Mouse (Mus musculus): Measurements from ENCODE around the gene Khdrbs1. TPM values are rescaled to one million over a fixed set of nuclear protein-coding genes. Genes with fewer than 3 reads are reported as not detected.

The Khdrbs1 gene
- total RNA-seq, 2 experiments from 2014 or later = 44.2 to 49.3 TPM

DNA sequence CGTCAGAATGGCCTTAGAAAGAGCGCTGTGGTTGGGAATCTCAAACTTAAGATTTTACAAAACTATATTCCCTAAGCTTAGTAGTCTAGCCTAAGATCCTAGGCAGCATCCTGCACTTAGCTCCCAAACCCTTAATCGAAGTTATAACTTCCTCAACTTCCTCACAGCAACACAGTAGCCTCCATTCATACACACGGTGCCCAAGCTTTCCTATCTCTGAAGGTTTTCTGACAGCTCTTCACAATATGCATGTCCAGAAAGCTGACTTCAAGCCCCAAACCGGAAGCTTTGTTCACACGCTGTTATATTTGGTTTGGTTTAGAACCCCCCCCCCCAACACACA, 46.3 kb downstream of the Khdrbs1 start:
- intact Hi-C loops (cut with DNase I) = loop anchor here (2.0 kb wide), 1 partner anchor 23 kb away; the partner anchor contains the start of gene Kpna6
- no peak for DNase-seq

DNA sequence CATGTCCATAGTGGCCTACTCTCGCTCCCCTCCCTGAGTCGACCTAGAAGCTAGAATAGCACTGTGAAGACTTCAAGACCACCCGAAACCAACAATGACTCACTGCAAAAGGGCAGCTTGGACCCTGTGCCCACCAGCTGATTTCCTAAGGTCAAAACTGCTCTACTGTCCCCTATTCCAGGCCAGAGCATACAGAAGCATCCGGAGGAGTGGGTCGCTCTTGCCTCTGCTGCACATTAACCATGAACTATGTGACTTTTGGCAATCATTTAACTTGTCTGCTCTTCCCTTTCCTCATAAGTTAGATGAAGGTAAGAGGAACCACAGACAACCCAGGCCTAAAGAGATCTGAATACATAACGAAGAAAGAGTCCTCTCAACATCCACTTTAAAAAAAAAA, 57.6 kb downstream of the Khdrbs1 start:
- intact Hi-C loops (cut with DNase I) = no loop called here
- DNase-seq = no peak

DNA sequence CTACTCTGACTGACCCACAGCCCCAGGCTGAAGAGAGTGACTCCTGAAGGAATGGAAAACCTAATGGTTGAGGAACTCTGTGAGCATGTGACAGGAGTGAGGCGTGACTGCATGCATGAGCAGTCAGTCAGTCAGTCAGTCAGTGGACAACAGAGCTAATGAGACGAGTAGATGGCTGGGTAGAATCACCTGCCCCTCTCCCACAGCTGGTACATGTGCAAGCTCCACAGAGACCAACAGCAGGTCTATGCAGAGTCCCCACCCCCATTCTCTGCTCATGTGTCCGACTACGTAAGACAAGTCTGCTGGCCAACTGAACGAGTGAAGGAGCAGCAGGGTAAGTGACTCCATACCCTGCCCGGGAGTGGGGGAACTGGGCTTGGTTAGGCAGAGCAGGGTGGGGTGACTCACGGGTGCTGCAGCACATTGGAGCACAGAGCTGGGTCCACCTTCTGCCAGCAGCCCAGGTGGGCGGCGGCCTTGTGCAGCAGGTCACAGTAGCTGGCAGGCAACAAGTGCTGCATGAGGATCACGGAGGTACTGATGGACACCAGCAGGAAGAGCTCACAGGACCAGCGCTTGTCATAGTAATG, 58.1 kb downstream of the Khdrbs1 start:
- no peak for DNase-seq
- intact Hi-C loops (cut with DNase I) = no loop called here

DNA sequence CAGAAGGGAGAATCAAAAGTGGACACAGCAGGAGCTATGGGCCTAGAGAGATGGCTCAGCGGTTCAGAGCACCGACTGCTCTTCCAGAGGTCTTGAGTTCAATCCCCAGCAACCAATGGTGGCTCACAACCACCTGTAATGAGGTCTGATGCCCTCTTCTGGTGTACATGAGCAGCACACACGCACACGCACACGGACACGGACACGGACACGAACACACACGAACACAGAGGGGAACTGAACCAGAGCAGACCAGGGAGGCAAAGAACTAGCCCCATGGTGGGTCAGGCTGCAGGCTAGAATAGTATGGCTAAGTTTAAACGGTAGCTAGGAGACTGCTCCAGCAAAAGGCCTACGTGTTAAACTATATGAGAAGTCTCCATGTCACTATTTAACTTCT, 60.3 kb downstream of the Khdrbs1 start:
- no peak for DNase-seq
- intact Hi-C loops (cut with DNase I) = no loop called here

DNA sequence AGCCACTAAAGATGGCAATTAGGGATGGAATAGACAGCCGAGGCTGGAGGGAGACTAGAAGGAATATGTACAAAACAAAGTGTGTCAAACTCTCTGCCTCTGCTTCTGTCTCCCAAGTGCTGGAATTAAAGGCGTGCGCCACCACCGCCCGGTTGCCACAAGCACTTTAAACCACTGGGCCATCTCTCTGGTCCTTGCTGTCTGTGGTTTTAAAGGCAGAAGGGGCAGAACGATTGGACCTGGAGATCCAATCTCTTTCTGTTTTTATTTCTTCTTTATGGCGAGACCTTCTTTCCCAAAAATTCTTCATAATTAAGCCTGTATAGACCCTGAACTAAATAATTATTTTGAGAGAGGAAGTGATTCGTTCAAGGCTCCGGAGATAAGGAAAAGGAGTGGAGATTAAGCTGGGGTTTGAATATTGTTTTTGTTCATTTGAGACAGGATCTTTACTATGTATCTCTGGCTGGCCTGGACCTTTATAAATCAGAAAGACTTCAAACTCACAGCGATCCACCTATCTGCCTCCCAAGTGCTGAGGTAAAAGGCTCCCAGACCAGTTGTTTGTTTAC, 69.1 kb downstream of the Khdrbs1 start:
- intact Hi-C loops (cut with DNase I) = loop anchor here (2.0 kb wide), 1 partner anchor 24 kb away; the partner anchor contains the start of gene Tmem39b
- no peak for DNase-seq

GRCm38 (mm10) chr4:129672083-129672877, 69.8 kb downstream of the Khdrbs1 start, which contains the start of gene Kpna6:
Gene Kpna6 (minus strand): TSS chr4:129672767.
- intact Hi-C loops (cut with DNase I) = loop anchor here (2.0 kb wide), 1 partner anchor 25 kb away; the partner anchor contains the start of gene Tmem39b

DNA sequence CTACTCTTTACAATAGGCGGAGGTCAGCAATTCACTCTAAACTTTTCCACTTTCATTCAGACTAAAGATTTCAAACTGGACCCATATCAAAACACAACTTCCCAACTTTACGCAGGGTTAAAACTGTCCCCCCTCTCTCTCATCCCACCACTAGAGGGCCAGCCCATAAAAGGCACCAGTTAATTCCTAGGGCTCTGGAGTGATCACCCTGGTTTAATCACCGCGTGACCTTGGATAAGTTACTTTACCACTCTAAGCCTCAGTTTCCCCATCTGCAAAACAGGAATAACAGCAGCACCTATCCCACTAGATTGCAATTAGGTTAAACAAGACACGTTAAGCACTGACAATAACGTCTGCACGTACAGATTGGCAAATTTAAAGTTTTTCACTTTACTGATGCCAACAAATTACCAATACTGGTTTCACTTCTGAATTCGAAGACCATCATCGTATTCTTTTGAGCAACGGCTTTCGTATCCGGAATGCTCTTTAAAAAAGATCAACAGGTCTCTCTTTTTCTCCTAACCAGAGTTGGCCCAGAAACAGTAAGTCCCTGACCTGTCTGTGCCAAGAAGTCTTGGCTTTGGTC, 70.5 kb downstream of the Khdrbs1 start:
- intact Hi-C loops (cut with DNase I) = loop anchor here (2.0 kb wide), 1 partner anchor 25 kb away; the partner anchor contains the start of gene Tmem39b
- peak; percentile 53 to 62 for DNase-seq

More at GRCm38 (mm10) chr4:129672083-129672877, 69.8 kb downstream of the Khdrbs1 start, which contains the start of gene Kpna6:
- peak; percentile 90 to 92 for DNase-seq

- DNase-seq = no peak
- intact Hi-C loops (cut with DNase I) = no loop called here
These were observed 79.8 kb downstream of the Khdrbs1 start for GRCm38 (mm10) chr4:129662255-129662813.

- intact Hi-C loops (cut with DNase I) = no loop called here
- DNase-seq = no peak
These were observed 80.5 kb downstream of the Khdrbs1 start for GRCm38 (mm10) chr4:129661584-129661983.

DNA sequence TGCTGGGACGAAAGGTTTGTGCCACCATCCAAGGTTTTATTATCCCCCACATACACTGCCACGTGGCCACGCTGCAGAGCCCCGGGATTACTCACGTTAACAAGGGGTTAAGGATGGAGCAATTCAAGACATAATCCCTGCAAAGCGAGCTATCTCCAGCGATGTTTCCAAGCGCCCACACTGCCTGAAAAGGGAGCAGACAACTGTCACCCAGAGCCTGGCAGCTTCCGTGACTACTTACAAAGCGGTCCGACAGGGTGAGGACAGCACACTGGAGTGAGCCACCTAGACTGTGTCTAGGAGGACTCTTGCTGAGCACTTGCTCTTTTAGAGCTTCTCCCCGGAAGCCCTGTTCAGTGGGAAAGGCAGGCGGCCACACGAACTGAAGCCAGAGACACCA, 87.3 kb downstream of the Khdrbs1 start:
- intact Hi-C loops (cut with DNase I) = no loop called here
- no peak for DNase-seq

Small RNAs within 50 kb of the gene (microRNA-seq; reads per million reads assigned to microRNA genes)
- gene Gm28017 (0 reads per million in 2 experiments), gene Mir7016 (0.81 to 5.8 reads per million in 2 experiments)

Other genes starting within 250 kb of the Khdrbs1 start
- gene Marcksl1, start 228.7 kb downstream of the Khdrbs1 start, total RNA-seq (2021) = 10 to 100 TPM; 13.6 to 23.8 TPM
- 10 to 100 TPM; 23.9 to 24.2 TPM for gene Hdac1, start 199.6 kb downstream of the Khdrbs1 start, total RNA-seq (2021)
- gene Lck, start 168.7 kb downstream of the Khdrbs1 start, total RNA-seq (2021) = 10 to 100 TPM in 1 of 2 experiments, 1 to 10 TPM in 1; 1.4 to 20.4 TPM
- under 1 TPM; 0.53 to 0.83 TPM for gene Fam167b, start 163.8 kb downstream of the Khdrbs1 start, total RNA-seq (2021)
- gene Eif3i, start 141.7 kb downstream of the Khdrbs1 start, total RNA-seq (2021) = 100 to 1,000 TPM; 114 to 128 TPM
- gene Tmem234, start 141.6 kb downstream of the Khdrbs1 start, total RNA-seq (2021) = 10 to 100 TPM; 46.8 to 51.3 TPM
- gene Dcdc2b, start 128.0 kb downstream of the Khdrbs1 start, total RNA-seq (2021) = 1 to 10 TPM; 1.2 TPM
- 10 to 100 TPM; 16.3 to 17.6 TPM for gene Iqcc, start 123.2 kb downstream of the Khdrbs1 start, total RNA-seq (2021)
- 10 to 100 TPM; 40.7 to 46.5 TPM for gene Ccdc28b, start 118.4 kb downstream of the Khdrbs1 start, total RNA-seq (2021)
- gene Txlna, start 101.2 kb downstream of the Khdrbs1 start, total RNA-seq (2021) = 10 to 100 TPM; 28.0 to 28.6 TPM
- gene Kpna6, start 69.5 kb downstream of the Khdrbs1 start, total RNA-seq (2021) = 10 to 100 TPM; 69.9 to 72.4 TPM
- 1 to 10 TPM; 4.8 to 5.3 TPM for gene Tmem39b, start 45.5 kb downstream of the Khdrbs1 start, total RNA-seq (2021)
- 100 to 1,000 TPM; 212 to 215 TPM for gene Ptp4a2, start 68.9 kb upstream of the Khdrbs1 start, total RNA-seq (2021)
- gene Spocd1, start 186.9 kb upstream of the Khdrbs1 start, total RNA-seq (2021) = not detected
- gene Adgrb2, start 242.6 kb upstream of the Khdrbs1 start, total RNA-seq (2021) = 1 to 10 TPM; 2.2 to 2.3 TPM

All from heart, postnatal 14 days (tissue).